Mouse (Mus musculus) CD4-positive helper T cell, adult 2 months (primary cell): Measurements from ENCODE around the gene Uckl1.
A peak's percentile ranks its signal among the peaks of the same experiment; 100 is the strongest.

Experiments
- DNase-seq: peaks from one replicate; pipeline ENCODE4 v3.0.0-alpha.2; 2012; ENCODE audit warnings: low read depth, missing footprints, low spot score

The Uckl1 gene

GRCm38 (mm10) chr2:181584411-181584942 is at the start of gene Uckl1:
Uckl1 (minus strand) TSS chr2:181584892.
- DNase-seq = no peak

- no peak for DNase-seq
Measured at GRCm38 (mm10) chr2:181632624-181633023, 47.9 kb upstream of the Uckl1 start.

- no peak for DNase-seq
Measured at GRCm38 (mm10) chr2:181628471-181628870, 43.8 kb upstream of the Uckl1 start.

- DNase-seq = no peak
Measured at GRCm38 (mm10) chr2:181623401-181623800, 38.7 kb upstream of the Uckl1 start.

- DNase-seq = no peak
Measured at GRCm38 (mm10) chr2:181618761-181619495, 34.2 kb upstream of the Uckl1 start.

- DNase-seq = no peak
Measured at GRCm38 (mm10) chr2:181602367-181602766, 17.7 kb upstream of the Uckl1 start.

- no peak for DNase-seq
Measured at GRCm38 (mm10) chr2:181601751-181602145, 17.1 kb upstream of the Uckl1 start.

- peak; percentile 98 for DNase-seq
Measured at GRCm38 (mm10) chr2:181600828-181601750, 16.4 kb upstream of the Uckl1 start.

- DNase-seq = no peak
Measured at GRCm38 (mm10) chr2:181600226-181600758, 15.6 kb upstream of the Uckl1 start.

- DNase-seq = peak; percentile 76
Measured at GRCm38 (mm10) chr2:181598454-181599351, 14.0 kb upstream of the Uckl1 start, which contains the start of gene Samd10. Samd10 (minus strand) TSS chr2:181599212.

- no peak for DNase-seq
Measured at GRCm38 (mm10) chr2:181597378-181598061, 12.8 kb upstream of the Uckl1 start.

GRCm38 (mm10) chr2:181596221-181596960 is 11.7 kb upstream of the Uckl1 start:
- no peak for DNase-seq

- peak; percentile 65 for DNase-seq
Measured at GRCm38 (mm10) chr2:181594946-181595696, 10.4 kb upstream of the Uckl1 start.

GRCm38 (mm10) chr2:181593937-181594336 is 9.2 kb upstream of the Uckl1 start:
- DNase-seq = no peak

GRCm38 (mm10) chr2:181593042-181593421 is 8.3 kb upstream of the Uckl1 start:
- no peak for DNase-seq

GRCm38 (mm10) chr2:181592231-181593041 is 7.7 kb upstream of the Uckl1 start, which contains the start of gene Zfp512b:
Zfp512b (minus strand) TSS chr2:181592803.
- DNase-seq = peak; percentile 76

GRCm38 (mm10) chr2:181591528-181592085 is 6.9 kb upstream of the Uckl1 start, which contains the start of gene Prpf6:
Prpf6 (plus strand) TSS chr2:181591868.
- DNase-seq = peak; percentile 68

GRCm38 (mm10) chr2:181590471-181590870 is 5.8 kb upstream of the Uckl1 start:
- no peak for DNase-seq
